9 mouse cellular contexts compared by ENCODE assay signal in the genomic region with DNA sequence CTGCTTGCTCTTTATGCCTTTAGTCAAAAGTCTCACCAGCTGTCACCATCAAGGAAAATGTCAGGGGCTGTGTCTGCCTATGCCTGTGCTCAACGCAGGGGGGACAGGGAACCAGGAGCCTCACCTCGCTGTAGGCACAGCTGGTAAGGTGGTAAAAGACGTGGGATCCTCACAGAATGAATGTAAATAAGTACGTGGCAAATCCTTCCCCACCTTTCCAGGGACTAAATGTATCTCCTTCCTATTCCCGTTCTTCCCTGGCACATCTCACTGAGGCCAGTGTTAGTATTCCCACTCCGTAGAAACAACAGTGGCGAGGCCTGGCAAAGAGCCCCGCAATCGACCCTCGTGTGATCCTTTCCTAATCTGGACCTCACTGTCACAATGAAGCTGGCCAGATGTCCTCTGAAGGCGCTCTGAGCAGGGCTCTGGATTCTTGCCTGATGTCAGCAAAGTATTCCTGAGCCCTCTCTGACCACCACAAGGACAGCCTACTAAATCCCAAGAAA.
DNase-seq lines count a peak whose midpoint lies in the region; ATAC-seq and TF ChIP-seq lines count a peak whose summit lies in the region.
"Had no signal": no experiment of that assay in that cellular context is flagged by ENCODE, and none has a peak within 500 bp of the region (broad histone marks: within the 10 kb centered on the region; RNA-seq: fewer than 3 reads in every experiment).

No protein-coding gene starts in this region.

- H3K9me3 ChIP-seq in kidney, postnatal 0 days (replicated peaks; ENCODE audit: low read length): no peaks in the 10 kb centered on the region
- H3K9me3 ChIP-seq: liver, embryonic 13.5 days had no signal

- DNase-seq in cerebellum, postnatal 14 days: peak; percentile 32 to 47
- no peak for DNase-seq in cerebellum, adult 9-10 months
- peak; percentile 45 for DNase-seq in left cerebral cortex, postnatal 4 days
- no peak for DNase-seq in left cerebral cortex, adult 11 months (ENCODE audit: low spot score)
- DNase-seq in kidney, postnatal 0 days (ENCODE audit: low spot score): peak; percentile 44
- peak; percentile 11 for DNase-seq in right cerebral cortex, postnatal 25 days
- DNase-seq in retina, postnatal 1 day: no peak
- DNase-seq: liver, embryonic 13.5 days had no signal

- no peak overlapping the region for H3K4me3 ChIP-seq in kidney, postnatal 0 days (replicated peaks; ENCODE audit: low read depth, low read length)
- H3K4me3 ChIP-seq: liver, embryonic 13.5 days had no signal

- no peak overlapping the region for H3K9ac ChIP-seq in kidney, postnatal 0 days (ENCODE audit: low read depth, low read length)
- H3K9ac ChIP-seq: liver, embryonic 13.5 days had no signal

- WGBS in kidney, postnatal 0 days: 35% methylated on average over 11 of the region's 11 CpGs

- H3K27me3 ChIP-seq in kidney, postnatal 0 days (ENCODE audit: insufficient read depth, low read length): no peaks in the 10 kb centered on the region
- H3K27me3 ChIP-seq: liver, embryonic 13.5 days had no signal

- no peak overlapping the region for H3K27ac ChIP-seq in kidney, postnatal 0 days
- H3K27ac ChIP-seq: liver, embryonic 13.5 days had no signal

- intact Hi-C loops in left cerebral cortex, postnatal 4 days (cut with DNase I): no loop called here

- TF ChIP-seq CTCF in kidney, postnatal 0 days (IDR thresholded peaks at IDR 0.05; ENCODE audit: low read depth): no peak

- no peaks in the 10 kb centered on the region for H3K4me1 ChIP-seq in kidney, postnatal 0 days (replicated peaks; ENCODE audit: insufficient read depth, low read length)
- H3K4me1 ChIP-seq: liver, embryonic 13.5 days had no signal

- H3K4me2 ChIP-seq in kidney, postnatal 0 days (ENCODE audit: low read length): no peak overlapping the region
- H3K4me2 ChIP-seq: liver, embryonic 13.5 days had no signal

- H3K36me3 ChIP-seq in kidney, postnatal 0 days (ENCODE audit: insufficient read depth, low read length): no peaks in the 10 kb centered on the region
- H3K36me3 ChIP-seq: liver, embryonic 13.5 days had no signal

- ATAC-seq in kidney, postnatal 0 days (replicated peaks; ENCODE audit: low FRiP score, low read depth): no peak
- no peak for ATAC-seq in CD4-positive, CD25-positive, alpha-beta regulatory T cell, adult 4 months

Comparison
In these comparisons a context has a peak if more than half of its experiments do, and no peak if none do; other contexts are left out.
1. DNase-seq: peak in cerebellum, postnatal 14 days (2 of 2), left cerebral cortex, postnatal 4 days (single experiment), kidney, postnatal 0 days (single experiment) and right cerebral cortex, postnatal 25 days (single experiment); none in cerebellum, adult 9-10 months (single experiment), left cerebral cortex, adult 11 months (single experiment) and retina, postnatal 1 day (single experiment).